Mouse (Mus musculus) heart, embryonic 16.5 days (tissue): ENCODE results near the gene Cobl. TPM values are rescaled to one million over a fixed set of nuclear protein-coding genes. Genes with fewer than 3 reads are reported as not detected.

Experiments
- ATAC-seq: fragments of 200-750 bp; cut with Nextera tagmentation; replicated peaks from 2 replicates; pipeline ENCODE4 v1.8.0; 2017; ENCODE audit warnings: moderate number of reproducible peaks; ENCODE audit not compliant: insufficient read depth, low FRiP score; ENCODE audit errors: extremely low read depth
- H3K27ac ChIP-seq: fragments of 300-500 bp; sonication (generic); 2 replicates; pipeline ENCODE4 v1.5.1; 2014; ENCODE audit warnings: mild to moderate bottlenecking, low read length, control low read depth, moderate library complexity
- H3K27me3 ChIP-seq: fragments of 300-500 bp; sonication (generic); 2 replicates; pipeline ENCODE4 v1.6.1; 2014; ENCODE audit warnings: low read length, mixed read lengths; ENCODE audit not compliant: control insufficient read depth, insufficient read depth
- H3K36me3 ChIP-seq: fragments of 300-500 bp; sonication (generic); 2 replicates; pipeline ENCODE4 v1.6.1; 2014; ENCODE audit not compliant: control insufficient read depth, insufficient read depth
- H3K4me1 ChIP-seq: fragments of 300-500 bp; sonication (generic); 2 replicates; pipeline ENCODE4 v1.6.1; 2014; ENCODE audit warnings: low read length, mixed read lengths; ENCODE audit not compliant: control insufficient read depth, insufficient read depth
- H3K4me2 ChIP-seq: fragments of 300-500 bp; sonication (generic); 2 replicates; pipeline ENCODE4 v1.6.1; 2014; ENCODE audit warnings: low read depth, mild to moderate bottlenecking, control low read depth, low read length
- H3K4me3 ChIP-seq: fragments of 300-500 bp; sonication (generic); 2 replicates; pipeline ENCODE4 v1.5.1; 2014; ENCODE audit warnings: mild to moderate bottlenecking, control low read depth, low read length
- H3K9ac ChIP-seq: fragments of 300-500 bp; sonication (generic); 2 replicates; pipeline ENCODE4 v1.6.1; 2014; ENCODE audit warnings: low read length, control low read depth
- H3K9me3 ChIP-seq: fragments of 300-500 bp; sonication (generic); replicated peaks from 2 replicates; pipeline ENCODE4 v1.6.1; 2016; ENCODE audit warnings: low read length; ENCODE audit not compliant: control insufficient read depth
- WGBS: fragments of 180-500 bp; shearing (Covaris S2); extraction: QIAGEN DNeasy Blood & Tissue Kit; methylation state at CpG from one replicate; pipeline ENCODE4 v1.1.7; 2014; 5-methylcytosine and 5-hydroxymethylcytosine counted together
- polyA plus RNA-seq: library from polyadenylated mRNA; unstranded; fragments of >200 nt; fragmentation: Nextera tagmentation; extraction: Ambion mirVana; gene quantifications from 2 replicates; pipeline ENCODE4 v1.2.1, GENCODE M21; 2015

Gene Cobl
- polyA plus RNA-seq, 1 experiment from 2014 or later: 45.4 TPM

- 56% methylated on average over 5 of the region's 5 CpGs for WGBS
- ATAC-seq: no peak
- H3K36me3 ChIP-seq: no peaks in the 10 kb centered on the region
- H3K9ac ChIP-seq: no peak overlapping the region
- no peak overlapping the region for H3K27ac ChIP-seq
- no peaks in the 10 kb centered on the region for H3K4me1 ChIP-seq
- H3K27me3 ChIP-seq: no peaks in the 10 kb centered on the region
- H3K9me3 ChIP-seq: no peaks in the 10 kb centered on the region
- no peak overlapping the region for H3K4me3 ChIP-seq
- H3K4me2 ChIP-seq: no peak overlapping the region
Measured at GRCm38 (mm10) chr11:12473625-12474298, 9.0 kb upstream of the Cobl start.

- no peaks in the 10 kb centered on the region for H3K9me3 ChIP-seq
- no peak overlapping the region for H3K9ac ChIP-seq
- no peaks in the 10 kb centered on the region for H3K36me3 ChIP-seq
- ATAC-seq: no peak
- H3K4me3 ChIP-seq: no peak overlapping the region
- WGBS: 58% methylated on average over 1 of the region's 1 CpGs
- H3K4me2 ChIP-seq: no peak overlapping the region
- H3K27me3 ChIP-seq: no peaks in the 10 kb centered on the region
- H3K27ac ChIP-seq: no peak overlapping the region
- no peaks in the 10 kb centered on the region for H3K4me1 ChIP-seq
Measured at GRCm38 (mm10) chr11:12469638-12470037, 4.9 kb upstream of the Cobl start.

- no peak overlapping the region for H3K4me3 ChIP-seq
Measured at GRCm38 (mm10) chr11:12468661-12469060, 3.9 kb upstream of the Cobl start.

GRCm38 (mm10) chr11:12467836-12468235, 3.1 kb upstream of the Cobl start:
- no peaks in the 10 kb centered on the region for H3K36me3 ChIP-seq
- 83% methylated on average over 1 of the region's 1 CpGs for whole genome bisulfite sequencing
- H3K9ac ChIP-seq: no peak overlapping the region
- no peak for ATAC-seq
- peaks cover 6% of the 10 kb centered on the region; the same call in 1 of the 2 replicates for H3K27me3 ChIP-seq
- H3K4me2 ChIP-seq: no peak overlapping the region
- H3K27ac ChIP-seq: no peak overlapping the region
- H3K4me3 ChIP-seq: no peak overlapping the region
- H3K9me3 ChIP-seq: no peaks in the 10 kb centered on the region
- peaks cover 6% of the 10 kb centered on the region for H3K4me1 ChIP-seq

More at GRCm38 (mm10) chr11:12468661-12469060, 3.9 kb upstream of the Cobl start:
- Histone ChIP-seq H3K4me2 (no peak overlapping the region), H3K27me3 (peaks cover 5% of the 10 kb centered on the region; the same call in 1 of the 2 replicates), H3K27ac (no peak overlapping the region), H3K36me3 (no peaks in the 10 kb centered on the region), H3K9ac (no peak overlapping the region), H3K9me3 (no peaks in the 10 kb centered on the region), H3K4me1 (peaks cover 6% of the 10 kb centered on the region)
- ATAC-seq: no peak
- 65% methylated on average over 2 of the region's 2 CpGs for WGBS

- no peak for ATAC-seq
- H3K27me3 ChIP-seq: peaks cover 6% of the 10 kb centered on the region; the same call in 1 of the 2 replicates
- no peak overlapping the region for H3K27ac ChIP-seq
- H3K9ac ChIP-seq: no peak overlapping the region
- H3K4me1 ChIP-seq: peaks cover 6% of the 10 kb centered on the region
- no peak overlapping the region for H3K4me3 ChIP-seq
- 74% methylated on average over 2 of the region's 2 CpGs for WGBS
- H3K4me2 ChIP-seq: no peak overlapping the region
- no peaks in the 10 kb centered on the region for H3K36me3 ChIP-seq
- no peaks in the 10 kb centered on the region for H3K9me3 ChIP-seq
Measured at GRCm38 (mm10) chr11:12467217-12467616, 2.5 kb upstream of the Cobl start.

- no peak overlapping the region for H3K4me2 ChIP-seq
- no peak overlapping the region for H3K4me3 ChIP-seq
- H3K27ac ChIP-seq: no peak overlapping the region
- peaks cover 6% of the 10 kb centered on the region for H3K4me1 ChIP-seq
- no peaks in the 10 kb centered on the region for H3K9me3 ChIP-seq
- peaks cover 6% of the 10 kb centered on the region; the same call in 1 of the 2 replicates for H3K27me3 ChIP-seq
- no peak for ATAC-seq
- no peak overlapping the region for H3K9ac ChIP-seq
- no peaks in the 10 kb centered on the region for H3K36me3 ChIP-seq
- WGBS: 61% methylated on average over 1 of the region's 1 CpGs
Measured at GRCm38 (mm10) chr11:12466606-12467005, 1.8 kb upstream of the Cobl start.

- no peak overlapping the region for H3K27ac ChIP-seq
- no peak for ATAC-seq
- peak overlapping the region; percentile 79 for H3K4me3 ChIP-seq
- WGBS: 34% methylated on average over 1 of the region's 1 CpGs
- peak overlapping the region; percentile 92 for H3K4me2 ChIP-seq
- no peaks in the 10 kb centered on the region for H3K36me3 ChIP-seq
- peaks cover 6% of the 10 kb centered on the region for H3K4me1 ChIP-seq
- H3K9ac ChIP-seq: peak overlapping the region; percentile 84
- H3K27me3 ChIP-seq: peaks cover 6% of the 10 kb centered on the region; the same call in 1 of the 2 replicates
- H3K9me3 ChIP-seq: no peaks in the 10 kb centered on the region
Measured at GRCm38 (mm10) chr11:12465229-12465628, 469 bp upstream of the Cobl start.

- Histone ChIP-seq H3K36me3 (no peaks in the 10 kb centered on the region), H3K9ac (peak overlapping the region; percentile 84), H3K4me3 (peak overlapping the region; percentile 79), H3K9me3 (no peaks in the 10 kb centered on the region), H3K4me2 (peak overlapping the region; percentile 92), H3K4me1 (peaks cover 11% of the 10 kb centered on the region), H3K27ac (no peak overlapping the region), H3K27me3 (peaks cover 6% of the 10 kb centered on the region; the same call in 1 of the 2 replicates)
- WGBS: 67% methylated on average over 13 of the region's 13 CpGs
- no peak for ATAC-seq
Measured at GRCm38 (mm10) chr11:12463615-12464170, 1.1 kb downstream of the Cobl start.

- ATAC-seq: no peak
- Histone ChIP-seq H3K9ac (no peak overlapping the region), H3K4me3 (no peak overlapping the region), H3K36me3 (no peaks in the 10 kb centered on the region), H3K27me3 (peaks cover 6% of the 10 kb centered on the region; the same call in 1 of the 2 replicates), H3K4me1 (peaks cover 21% of the 10 kb centered on the region), H3K4me2 (no peak overlapping the region), H3K27ac (no peak overlapping the region), H3K9me3 (no peaks in the 10 kb centered on the region)
- 72% methylated on average over 7 of the region's 7 CpGs for WGBS
Measured at GRCm38 (mm10) chr11:12459781-12460581, 4.8 kb downstream of the Cobl start.
